Mouse (Mus musculus) heart, embryonic 14.5 days (tissue): ENCODE measurements around the gene Epb41l2. TPM values are rescaled to one million over a fixed set of nuclear protein-coding genes. Genes with fewer than 3 reads are reported as not detected.
A peak's percentile ranks its signal among the peaks of the same experiment; 100 is the strongest.

Experiments used
- ATAC-seq: fragments of 200-750 bp; cut with Nextera tagmentation; 2 replicates; pipeline ENCODE4 v1.8.0; 2017; ENCODE audit warnings: low read depth, moderate TSS enrichment; ENCODE audit not compliant: insufficient number of reproducible peaks, insufficient read depth, low FRiP score
- H3K27ac ChIP-seq, 2 experiments: fragments of 200-500 bp in 1 of 2; fragments of 300-500 bp in 1 of 2; sonication (generic) in 1 of 2; replicated peaks in 1 of 2; 2 replicates each; pipeline ENCODE4 v1.5.1; 2012 to 2014; ENCODE audit warnings: low read depth in 2 of 2, low read length in 2 of 2, control low read depth in 1 of 2, mild to moderate bottlenecking in 1 of 2, mixed read lengths in 1 of 2; ENCODE audit not compliant: control insufficient read depth in 1 of 2, insufficient read depth in 1 of 2
- H3K27me3 ChIP-seq: fragments of 300-500 bp; sonication (generic); 2 replicates; pipeline ENCODE4 v1.6.1; 2014; ENCODE audit warnings: mild to moderate bottlenecking, low read length, control low read depth; ENCODE audit not compliant: control insufficient read depth, insufficient read depth
- H3K36me3 ChIP-seq: fragments of 300-500 bp; sonication (generic); 2 replicates; pipeline ENCODE4 v1.6.1; 2014; ENCODE audit warnings: mild to moderate bottlenecking, control low read depth, low read length, mixed read lengths; ENCODE audit not compliant: control insufficient read depth, insufficient read depth
- H3K4me1 ChIP-seq, 2 experiments: fragments of 200-500 bp in 1 of 2; fragments of 300-500 bp in 1 of 2; sonication (generic) in 1 of 2; 2 replicates each; pipeline ENCODE4 v1.6.1; 2012 to 2014; ENCODE audit warnings: low read length in 2 of 2, control low read depth in 1 of 2, mixed read lengths in 1 of 2; ENCODE audit not compliant: control insufficient read depth in 2 of 2, insufficient read depth in 2 of 2
- H3K4me2 ChIP-seq: fragments of 300-500 bp; sonication (generic); 2 replicates; pipeline ENCODE4 v1.6.1; 2014; ENCODE audit warnings: mild to moderate bottlenecking, low read length
- H3K4me3 ChIP-seq, 2 experiments: fragments of 200-500 bp in 1 of 2; fragments of 300-500 bp in 1 of 2; sonication (generic) in 1 of 2; 2 replicates each; pipeline ENCODE4 v1.5.1; 2012 to 2014; ENCODE audit warnings: low read length in 2 of 2, mild to moderate bottlenecking in 2 of 2, control low read depth in 1 of 2, low read depth in 1 of 2, moderate library complexity in 1 of 2; ENCODE audit not compliant: control insufficient read depth in 1 of 2, insufficient read depth in 1 of 2
- H3K9ac ChIP-seq: fragments of 300-500 bp; sonication (generic); 2 replicates; pipeline ENCODE4 v1.6.1; 2014; ENCODE audit warnings: mild to moderate bottlenecking, low read length
- H3K9me3 ChIP-seq: fragments of 300-500 bp; sonication (generic); 2 replicates; pipeline ENCODE4 v1.6.1; 2016; ENCODE audit warnings: low read length, control low read depth; ENCODE audit not compliant: control insufficient read depth
- WGBS: fragments of 180-500 bp; shearing (Covaris S2); extraction: QIAGEN DNeasy Blood & Tissue Kit; methylation state at CpG from one replicate; pipeline ENCODE4 v1.1.7; 2014; 5-methylcytosine and 5-hydroxymethylcytosine counted together
- polyA plus RNA-seq: library from polyadenylated mRNA; unstranded; fragments of >200 nt; fragmentation: Nextera tagmentation; extraction: Ambion mirVana; gene quantifications from 2 replicates; pipeline ENCODE4 v1.2.1, GENCODE M21; 2014

Epb41l2 gene
- polyA plus RNA-seq, 1 experiment from 2014 or later: 53.5 TPM

DNA sequence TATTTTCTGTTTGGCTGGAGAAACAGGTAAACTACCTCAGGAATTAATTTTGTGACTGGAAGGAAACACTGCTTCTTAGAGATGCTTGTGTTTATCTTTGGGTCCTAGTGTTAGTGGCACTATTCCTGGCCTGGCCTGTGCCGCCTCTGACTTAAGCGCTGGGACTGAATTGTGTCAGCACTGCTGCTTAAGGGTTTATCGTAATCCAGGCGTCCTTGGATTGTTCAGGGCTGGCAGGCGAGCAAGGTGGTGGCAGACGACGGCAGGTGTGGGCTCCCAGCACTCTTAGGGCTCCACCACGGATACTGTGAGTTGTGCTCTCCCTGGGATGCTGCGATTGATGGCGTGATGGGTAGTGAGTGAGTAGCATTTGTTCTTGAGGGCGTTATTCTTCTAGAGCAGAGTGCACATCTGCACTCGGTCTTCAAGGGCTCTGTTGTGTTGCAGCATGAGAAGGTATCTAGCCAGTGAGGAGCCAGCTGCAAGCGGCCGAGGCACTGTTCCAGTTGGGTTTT lies 48.6 kb downstream of the Epb41l2 start:
- no peak overlapping the region for H3K4me3 ChIP-seq
- ATAC-seq: no peak
- H3K4me2 ChIP-seq: no peak overlapping the region
- H3K9ac ChIP-seq: no peak overlapping the region
- WGBS: 50% methylated on average over 14 of the region's 14 CpGs
- no peak overlapping the region for H3K27ac ChIP-seq
- H3K4me1 ChIP-seq: peaks cover 8 to 15% of the 10 kb centered on the region in 2 experiments; a peak in 3 of 4 replicates
- no peaks in the 10 kb centered on the region for H3K9me3 ChIP-seq
- H3K27me3 ChIP-seq: no peaks in the 10 kb centered on the region
- no peaks in the 10 kb centered on the region for H3K36me3 ChIP-seq

DNA sequence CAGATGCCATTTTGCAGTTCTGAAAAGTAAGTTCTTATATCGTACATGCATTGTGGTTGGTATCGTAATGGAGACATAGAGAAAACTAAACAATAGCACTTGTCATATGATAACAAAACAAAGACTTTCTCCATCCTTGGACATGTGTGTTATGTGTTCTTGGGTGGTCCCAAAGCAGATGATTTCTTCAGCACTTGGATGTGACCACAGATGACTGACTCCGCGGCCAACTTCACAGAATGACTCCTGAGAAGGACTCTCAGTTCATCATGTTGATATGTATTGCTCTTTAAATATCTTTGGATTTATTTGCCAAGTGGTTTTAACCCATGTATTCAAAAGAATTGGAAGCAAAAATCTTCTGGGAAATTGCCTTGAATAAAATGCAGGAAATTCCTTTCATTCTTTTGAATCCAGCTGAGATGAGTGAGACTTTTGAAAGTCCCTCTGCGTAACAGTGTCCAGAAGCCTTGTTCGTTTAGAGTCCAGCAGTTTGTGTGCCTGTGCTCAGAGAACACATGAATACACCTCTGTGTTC lies 52.3 kb downstream of the Epb41l2 start:
- no peak for ATAC-seq
- Histone ChIP-seq H3K27me3 (no peaks in the 10 kb centered on the region), H3K27ac (no peak overlapping the region), H3K4me2 (no peak overlapping the region), H3K9ac (no peak overlapping the region), H3K4me1 (peaks cover 2 to 4% of the 10 kb centered on the region in 2 experiments; a peak in 1 of 4 replicates), H3K4me3 (no peak overlapping the region), H3K36me3 (no peaks in the 10 kb centered on the region), H3K9me3 (no peaks in the 10 kb centered on the region)
- WGBS: 70% methylated on average over 6 of the region's 6 CpGs

DNA sequence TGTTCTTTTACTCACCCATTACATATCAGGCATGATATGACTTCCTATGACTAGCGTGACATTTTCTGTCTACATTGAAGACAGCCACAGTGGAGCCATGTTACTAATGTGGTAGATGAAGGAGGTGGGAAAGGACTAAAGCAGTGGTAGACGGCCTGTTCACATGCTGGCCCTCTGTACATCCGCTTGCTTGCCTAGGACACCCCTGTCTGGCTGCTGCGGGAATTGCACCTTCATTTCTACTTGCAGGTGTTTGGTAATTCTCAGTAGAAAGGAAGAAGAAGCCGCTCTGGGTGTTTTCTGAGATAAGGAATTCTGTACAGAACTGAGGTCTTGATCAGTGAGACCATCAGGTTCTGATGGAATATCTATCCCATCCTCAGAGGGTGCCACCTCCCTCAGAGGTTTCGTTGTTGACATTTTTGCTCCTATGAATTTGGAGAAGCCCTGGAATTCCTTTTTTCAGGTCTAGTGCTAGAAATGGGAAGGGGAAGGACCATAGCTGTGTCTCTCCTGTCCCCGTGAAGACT lies 55.7 kb downstream of the Epb41l2 start:
- no peaks in the 10 kb centered on the region for H3K9me3 ChIP-seq
- H3K27ac ChIP-seq: no peak overlapping the region
- H3K36me3 ChIP-seq: no peaks in the 10 kb centered on the region
- H3K27me3 ChIP-seq: no peaks in the 10 kb centered on the region
- no peak for ATAC-seq
- WGBS: 71% methylated on average over 7 of the region's 7 CpGs
- no peak overlapping the region for H3K9ac ChIP-seq
- no peak overlapping the region for H3K4me2 ChIP-seq
- H3K4me1 ChIP-seq: no peaks in the 10 kb centered on the region
- H3K4me3 ChIP-seq: no peak overlapping the region

DNA sequence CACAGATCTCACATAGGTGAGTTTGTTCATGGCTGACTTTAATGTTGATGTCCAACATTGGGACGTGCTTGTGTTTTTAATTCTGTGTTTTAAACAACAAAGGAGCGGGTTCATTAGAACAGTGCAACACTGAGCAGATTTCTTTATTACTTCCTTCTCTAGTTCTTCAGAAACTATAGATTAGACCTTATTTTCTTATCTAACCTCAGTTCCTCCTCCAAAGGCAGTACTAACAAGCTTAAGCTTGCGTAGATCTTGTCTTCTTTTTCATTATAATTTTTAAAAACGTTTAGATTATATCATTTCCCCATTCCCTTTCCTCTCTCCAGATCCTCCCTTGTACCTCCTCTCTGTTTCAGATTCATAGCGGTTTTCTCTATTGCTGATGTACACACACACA lies 57.1 kb downstream of the Epb41l2 start:
- no peaks in the 10 kb centered on the region for H3K4me1 ChIP-seq
- no peak overlapping the region for H3K9ac ChIP-seq
- H3K27ac ChIP-seq: no peak overlapping the region
- H3K27me3 ChIP-seq: no peaks in the 10 kb centered on the region
- no peaks in the 10 kb centered on the region for H3K9me3 ChIP-seq
- no peak for ATAC-seq
- no peak overlapping the region for H3K4me3 ChIP-seq
- H3K4me2 ChIP-seq: no peak overlapping the region
- 81% methylated on average over 5 of the region's 5 CpGs for WGBS
- no peaks in the 10 kb centered on the region for H3K36me3 ChIP-seq

DNA sequence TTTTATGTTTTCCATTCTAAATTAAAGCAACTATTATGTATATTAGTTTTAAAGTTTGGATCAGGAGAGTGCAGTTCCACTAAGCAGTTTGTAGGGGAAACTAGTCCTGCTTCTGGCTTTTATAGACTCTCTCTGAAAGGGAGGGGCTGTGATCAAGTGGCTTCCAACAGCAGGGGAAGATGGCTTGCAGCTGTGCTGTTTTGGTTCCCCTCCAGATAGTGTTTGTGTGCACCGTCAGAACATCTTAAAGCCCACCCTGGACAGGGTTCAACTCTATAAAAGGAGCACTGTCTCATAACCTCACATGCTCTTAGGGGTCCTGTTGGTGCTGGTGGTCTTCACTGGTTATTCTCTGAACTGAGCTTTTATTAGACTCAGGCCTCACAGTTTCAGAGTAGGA lies 66.5 kb downstream of the Epb41l2 start:
- 12% methylated on average over 1 of the region's 1 CpGs for WGBS
- Histone ChIP-seq H3K4me3 (no peak overlapping the region), H3K27ac (peak overlapping the region; percentile 5 to 79; a peak in 3 of 4 replicates), H3K9ac (no peak overlapping the region), H3K4me2 (no peak overlapping the region), H3K9me3 (no peaks in the 10 kb centered on the region), H3K4me1 (peaks cover 18 to 47% of the 10 kb centered on the region in 2 experiments), H3K27me3 (no peaks in the 10 kb centered on the region), H3K36me3 (no peaks in the 10 kb centered on the region)
- no peak for ATAC-seq

DNA sequence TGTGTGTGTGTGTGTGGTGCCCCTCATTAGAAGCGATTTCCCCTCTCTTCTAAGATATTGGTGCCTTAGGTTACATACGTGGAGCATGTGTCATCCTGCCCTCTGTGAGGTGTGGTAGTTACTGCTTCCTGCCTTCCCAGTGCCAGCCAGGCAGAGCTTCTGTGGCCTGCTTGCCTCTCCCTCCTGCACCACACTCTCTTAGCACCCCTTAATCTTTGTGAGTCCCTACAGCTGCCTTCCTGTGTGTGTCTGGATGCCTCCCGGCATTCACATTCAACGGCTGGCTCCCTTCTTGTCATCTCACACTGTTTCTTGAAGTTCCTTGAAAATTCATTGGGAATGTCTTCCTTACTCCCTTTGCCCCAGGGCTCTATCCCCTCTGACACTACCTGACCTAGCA lies 67.2 kb downstream of the Epb41l2 start:
- H3K4me1 ChIP-seq: peaks cover 20 to 51% of the 10 kb centered on the region in 2 experiments
- 19% methylated on average over 4 of the region's 4 CpGs for WGBS
- ATAC-seq: peak; percentile 41; the same call in 1 of the 2 replicates
- peak overlapping the region; percentile 47 to 79 for H3K27ac ChIP-seq
- H3K36me3 ChIP-seq: no peaks in the 10 kb centered on the region
- H3K4me2 ChIP-seq: peak overlapping the region; percentile 50; the same call in 1 of the 2 replicates
- H3K9me3 ChIP-seq: no peaks in the 10 kb centered on the region
- peak overlapping the region; percentile 31 for H3K9ac ChIP-seq
- H3K4me3 ChIP-seq: no peak overlapping the region
- no peaks in the 10 kb centered on the region for H3K27me3 ChIP-seq

DNA sequence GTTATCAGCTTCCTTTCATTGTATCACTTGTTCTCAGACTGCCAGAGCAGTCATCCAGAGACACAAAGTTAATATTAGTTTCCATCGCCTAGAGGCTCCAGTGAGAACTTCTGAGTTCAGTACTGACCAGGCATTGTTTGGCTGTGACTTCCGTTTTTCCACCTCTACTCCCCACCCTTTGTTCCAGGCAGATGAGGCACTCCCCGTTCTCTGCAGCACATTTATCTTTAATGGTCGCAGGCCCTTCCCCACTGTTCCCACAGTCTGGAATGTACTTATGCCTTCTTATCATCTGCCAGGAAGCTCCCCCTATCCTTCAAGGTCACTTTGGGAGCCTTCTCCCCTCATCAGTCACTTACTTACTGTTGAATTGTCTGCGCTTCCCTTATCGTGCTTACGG lies 67.9 kb downstream of the Epb41l2 start:
- Histone ChIP-seq H3K9me3 (no peaks in the 10 kb centered on the region), H3K4me2 (peak overlapping the region; percentile 50), H3K4me1 (peaks cover 26 to 58% of the 10 kb centered on the region in 2 experiments), H3K9ac (peak overlapping the region; percentile 31), H3K4me3 (no peak overlapping the region; a peak in 1 of 4 replicates), H3K27ac (peak overlapping the region; percentile 47 to 79), H3K36me3 (no peaks in the 10 kb centered on the region), H3K27me3 (no peaks in the 10 kb centered on the region)
- WGBS: 3% methylated on average over 7 of the region's 7 CpGs
- ATAC-seq: peak; percentile 72
